Mouse (Mus musculus) CD8-positive naive resting alpha-beta T cell, adult 2 months (primary cell): Measurements from ENCODE around the gene Ero1lb.
"Not testable (repeated sequence)": the region's sequence is repeated elsewhere in the genome, so short reads cannot be mapped to it uniquely, and the experiment has no call there.

Experiments used
- DNase-seq, 2 experiments: peaks; one replicate each; pipeline ENCODE4 v3.0.0; 2022; ENCODE audit warnings: low read depth in 2 of 2, low spot score in 2 of 2

The Ero1lb gene

DNA sequence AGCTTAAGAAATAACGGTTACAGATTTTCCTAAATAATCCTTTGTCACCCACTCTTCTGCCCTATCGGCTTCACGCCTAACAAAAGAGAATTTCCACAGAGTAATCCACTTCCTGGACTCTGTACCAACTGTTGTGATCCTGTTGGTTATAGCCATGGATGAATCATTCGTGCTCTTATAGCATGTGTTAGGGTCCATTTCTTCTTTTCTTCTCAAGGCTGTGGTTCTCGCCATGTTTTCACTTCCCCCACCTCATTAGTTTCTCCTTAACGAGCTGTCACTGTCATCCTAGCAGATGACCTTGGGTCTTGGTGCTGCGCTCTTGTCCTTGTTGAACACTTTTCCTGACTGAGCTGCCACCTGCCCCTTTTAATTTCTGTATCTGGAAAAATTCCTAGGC, 4.1 kb downstream of the Ero1lb start:
- no peak for DNase-seq

DNA sequence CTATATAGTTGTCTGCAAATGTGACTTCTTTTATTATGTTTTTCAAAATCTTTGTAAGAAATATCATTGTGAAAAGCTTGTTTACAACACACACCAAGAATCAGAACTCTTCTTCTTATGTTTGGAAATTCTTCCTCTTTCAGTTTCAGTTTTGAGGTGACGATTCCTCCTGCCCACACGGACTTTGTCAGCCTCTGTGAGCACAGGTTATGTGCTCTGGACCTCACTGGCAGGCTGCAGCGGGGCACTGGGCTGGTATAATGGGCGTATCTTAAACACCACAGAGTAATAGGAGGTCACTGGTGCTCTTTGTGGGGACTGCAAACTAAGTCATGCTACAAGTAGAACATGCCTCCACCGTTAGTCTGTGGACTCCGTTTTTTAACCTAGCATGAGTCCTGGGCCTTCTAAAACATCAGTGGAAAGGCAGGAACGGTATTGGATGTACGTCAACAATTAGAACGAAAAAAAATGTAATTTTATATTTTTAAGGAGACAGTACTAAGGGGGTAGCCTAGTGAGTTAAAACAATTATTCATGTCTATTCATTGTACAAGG, 9.4 kb downstream of the Ero1lb start:
- peak; percentile 23 to 39 for DNase-seq

DNA sequence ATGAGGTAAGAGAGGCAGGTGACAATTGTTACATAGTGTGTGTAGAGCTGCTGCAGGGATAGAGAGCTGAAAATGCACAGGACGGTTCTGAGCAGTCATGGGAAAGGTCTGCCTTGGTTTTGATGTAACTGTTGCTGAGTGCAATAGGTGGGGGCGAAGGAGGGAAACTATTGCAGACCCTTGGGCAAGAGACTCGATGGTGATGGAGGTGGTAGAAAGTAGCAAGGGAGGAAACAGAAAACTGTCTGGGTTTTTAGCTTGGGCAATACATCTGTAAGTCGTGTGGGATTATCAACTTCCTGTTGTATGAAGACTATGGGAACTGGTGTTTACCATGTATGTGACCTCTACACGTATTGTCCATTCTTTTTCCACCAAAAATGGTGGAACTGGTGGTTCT, 12.5 kb downstream of the Ero1lb start:
- DNase-seq, result no peak

DNA sequence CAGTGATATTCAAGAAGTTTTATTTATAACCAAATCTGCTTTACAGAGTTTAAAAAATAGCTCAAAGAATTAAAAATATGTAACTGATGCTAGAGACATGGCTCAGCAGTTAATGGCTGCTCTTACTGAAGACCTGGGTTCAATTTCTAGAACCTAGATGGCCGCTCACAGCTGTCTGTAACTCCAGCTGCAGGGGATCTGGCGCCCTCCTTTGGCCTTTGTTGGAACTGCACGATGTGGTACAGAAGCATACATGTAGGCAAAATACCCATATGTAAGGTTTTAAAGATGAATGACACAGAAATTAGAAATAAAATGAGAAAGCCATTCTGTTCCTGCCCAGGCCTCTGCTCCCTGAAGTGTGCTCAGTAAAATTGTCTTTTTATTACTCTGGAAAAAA, 23.3 kb downstream of the Ero1lb start:
- peak; percentile 63 to 77 for DNase-seq

DNA sequence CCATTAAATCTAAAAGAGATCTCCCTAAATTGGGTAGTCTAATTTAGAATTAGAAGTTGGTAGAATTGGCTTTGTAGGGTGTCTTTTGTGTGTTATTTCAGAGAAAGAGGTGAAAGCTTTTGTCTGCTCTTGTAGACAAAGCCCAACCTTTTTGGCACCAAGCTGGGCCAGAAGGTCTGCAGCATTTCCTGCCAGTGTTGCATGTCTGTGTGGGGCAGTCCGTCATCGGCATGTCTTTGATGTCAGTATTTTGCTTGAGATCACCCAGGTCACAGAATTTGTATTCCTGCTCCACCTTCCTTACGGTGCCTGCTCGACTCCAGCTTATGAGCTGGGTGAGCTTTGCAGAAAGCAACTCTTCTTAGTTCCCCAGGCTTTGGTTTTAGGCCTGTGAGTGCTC, 31.4 kb downstream of the Ero1lb start:
- not testable (repeated sequence) for DNase-seq

DNA sequence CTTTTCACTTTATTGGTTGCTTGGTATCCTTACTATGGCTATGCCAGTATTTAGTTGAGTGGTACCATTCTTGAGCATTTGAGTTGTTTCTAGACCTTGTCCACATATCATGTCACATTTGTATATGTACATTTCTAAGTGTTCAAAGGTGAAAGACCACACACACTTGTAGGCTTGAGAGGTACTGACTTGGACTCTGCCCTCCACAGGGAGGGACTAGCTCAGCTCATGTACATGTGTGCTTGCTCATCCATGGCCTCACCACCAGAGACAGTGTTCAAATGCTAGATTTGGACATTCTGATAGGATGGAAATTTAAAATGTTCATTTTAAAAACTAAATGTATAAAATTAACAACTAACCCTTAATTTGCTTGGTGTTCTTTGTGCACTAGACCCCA, 44.5 kb downstream of the Ero1lb start:
- DNase-seq, result not testable (repeated sequence)

DNA sequence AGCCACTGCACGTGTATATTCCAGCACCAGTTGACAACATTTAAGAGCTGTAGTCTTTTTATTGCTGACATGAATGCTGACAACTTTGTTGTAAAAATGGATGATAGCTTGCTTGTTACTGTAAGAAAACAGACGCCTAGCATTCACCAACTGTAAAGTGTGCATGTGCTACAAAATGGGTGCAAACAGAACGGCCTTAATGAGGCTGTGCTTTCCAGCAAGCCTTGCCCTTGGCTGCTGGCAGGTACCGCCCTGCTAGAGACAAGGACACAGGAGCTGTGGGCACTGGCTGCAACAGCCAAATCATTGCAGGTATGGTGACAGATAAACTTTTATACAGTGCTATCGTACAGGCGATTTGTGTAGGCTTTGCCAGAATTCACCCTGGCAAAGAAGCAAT, 48.4 kb downstream of the Ero1lb start:
- not testable (repeated sequence) for DNase-seq

DNA sequence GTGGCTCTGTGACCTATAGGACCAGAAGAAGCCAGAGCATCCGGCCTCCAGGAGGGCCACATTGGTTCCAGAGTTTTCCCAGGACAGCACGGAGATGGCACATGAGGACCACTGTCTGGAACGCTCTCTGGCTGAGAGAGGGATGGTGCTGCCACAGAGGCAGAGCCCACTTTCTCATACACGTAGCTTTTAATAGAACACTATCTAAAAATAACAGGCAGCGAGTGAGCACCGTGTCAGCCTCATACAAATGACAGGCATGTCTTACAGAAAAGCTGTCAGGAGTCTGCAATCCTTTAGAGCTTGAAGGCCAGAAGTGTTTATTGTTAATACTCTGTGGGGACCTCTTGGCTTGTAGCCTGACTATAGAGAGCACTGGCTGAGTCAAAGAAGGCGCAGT, 48.9 kb downstream of the Ero1lb start:
- DNase-seq, result not testable (repeated sequence)

DNA sequence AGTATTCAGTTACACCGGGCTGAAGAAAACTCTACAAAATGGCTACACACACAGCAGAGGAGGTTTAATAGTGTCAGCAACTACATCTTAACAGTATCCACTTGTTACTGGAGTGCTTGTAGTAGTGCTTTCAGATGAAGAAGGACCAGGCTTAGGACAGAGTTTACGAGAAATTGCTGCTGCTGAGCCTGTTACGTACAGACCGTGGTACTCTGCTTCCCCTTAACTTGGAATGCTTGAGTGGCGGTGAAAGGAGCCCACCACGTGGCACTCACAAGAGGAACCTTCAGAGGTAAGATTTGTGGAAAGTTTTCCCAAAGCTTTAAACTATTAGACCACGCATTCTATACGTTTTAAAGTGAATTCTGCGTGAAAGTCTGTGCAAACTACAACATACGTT, 49.3 kb downstream of the Ero1lb start:
- DNase-seq, result not testable (repeated sequence)

DNA sequence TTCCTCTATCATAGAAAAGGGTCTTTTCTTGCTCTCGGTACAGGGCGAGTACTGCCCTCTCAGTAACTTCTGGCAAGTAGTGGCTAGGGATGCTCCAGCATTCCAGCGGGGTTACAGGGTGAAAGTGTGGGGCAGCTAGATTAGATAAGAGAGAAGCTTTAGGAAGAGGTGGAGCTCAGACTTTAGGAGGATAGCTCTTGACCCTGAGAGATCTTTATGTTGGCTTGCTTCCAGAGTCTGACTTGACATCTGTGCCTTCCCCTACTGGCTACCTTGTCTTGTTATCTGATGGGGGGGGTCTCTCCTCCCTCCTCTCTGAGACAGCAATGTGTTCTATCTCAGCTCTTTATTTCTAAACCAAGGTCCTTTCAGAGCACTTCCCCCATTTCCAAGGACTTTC, 50.8 kb downstream of the Ero1lb start:
- DNase-seq, result not testable (repeated sequence)

DNA sequence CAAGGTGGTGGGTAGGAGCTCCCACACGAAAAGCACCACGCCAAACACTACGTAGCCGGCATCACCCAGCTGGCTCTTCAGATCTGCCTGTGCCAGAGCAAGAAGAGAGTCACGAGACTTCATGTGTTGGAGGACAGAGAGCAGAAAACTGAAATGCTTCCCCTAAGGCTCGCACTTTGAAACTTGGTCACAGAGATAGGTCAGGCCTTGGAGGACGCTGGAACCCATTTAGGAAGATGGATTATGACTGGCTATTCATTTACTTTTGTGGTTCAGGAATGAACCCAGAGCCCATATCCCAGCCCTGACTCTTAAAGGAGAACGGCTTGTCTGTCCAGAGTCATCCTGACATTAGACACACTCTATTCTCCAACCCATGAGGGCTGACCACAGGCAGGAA, 54.1 kb downstream of the Ero1lb start:
- DNase-seq, result not testable (repeated sequence)

DNA sequence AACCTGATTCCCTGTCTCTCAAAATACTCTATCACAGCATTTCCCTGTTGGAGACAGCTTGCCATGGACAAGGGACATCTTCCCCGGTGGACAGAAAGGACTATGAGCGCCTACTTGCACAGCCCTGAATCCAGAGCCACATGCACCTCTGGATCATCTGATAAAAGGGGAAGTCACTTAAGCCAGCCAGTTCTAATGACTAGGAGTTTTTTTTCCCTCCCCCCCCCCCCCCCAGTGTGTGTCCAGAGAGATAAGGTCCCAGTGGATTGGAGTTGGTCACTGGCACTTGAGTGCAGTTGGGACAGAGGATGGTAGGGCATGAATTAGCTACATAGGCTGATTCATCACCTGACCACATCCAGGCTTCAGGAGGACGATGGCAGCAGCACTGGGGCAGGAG, 60.4 kb downstream of the Ero1lb start:
- not testable (repeated sequence) for DNase-seq

DNA sequence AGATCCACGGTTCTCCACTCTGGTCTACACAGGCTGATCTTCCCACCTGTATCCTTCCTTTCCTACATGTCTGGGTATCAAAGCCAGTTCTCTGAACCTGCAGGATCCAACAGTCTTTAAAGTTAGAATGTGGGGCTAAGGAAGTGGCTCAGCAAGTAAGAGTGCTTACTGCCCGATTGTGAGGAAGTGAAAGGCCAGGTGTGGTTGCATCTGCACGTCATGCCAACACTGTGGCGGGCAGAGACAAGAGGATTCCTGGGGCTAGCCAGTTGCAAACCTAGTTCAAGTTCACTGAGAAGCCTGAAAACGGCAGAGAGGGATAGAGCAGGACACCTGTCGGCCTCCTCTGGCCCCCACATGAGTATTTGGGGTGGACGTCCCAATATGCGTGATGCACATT, 62.1 kb downstream of the Ero1lb start:
- not testable (repeated sequence) for DNase-seq

DNA sequence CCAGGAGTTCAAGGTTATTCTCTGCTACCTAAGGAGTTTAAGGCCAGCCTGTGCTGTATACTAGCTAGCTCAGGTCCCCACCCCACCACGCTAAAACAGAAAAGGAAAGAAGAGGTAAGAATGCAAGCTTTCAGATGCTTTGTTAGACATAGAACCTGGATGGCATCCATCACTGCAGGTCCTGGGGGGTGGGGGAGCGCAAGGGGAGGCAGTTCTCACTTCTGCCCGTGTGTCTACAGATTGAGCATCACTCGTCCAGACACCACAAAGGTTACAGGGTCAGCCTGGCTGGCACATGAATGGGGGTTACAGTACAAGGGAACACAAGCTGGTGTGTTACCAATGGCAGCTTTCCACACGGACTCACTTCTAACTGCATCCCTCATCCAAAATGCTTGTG, 62.5 kb downstream of the Ero1lb start:
- not testable (repeated sequence) for DNase-seq

DNA sequence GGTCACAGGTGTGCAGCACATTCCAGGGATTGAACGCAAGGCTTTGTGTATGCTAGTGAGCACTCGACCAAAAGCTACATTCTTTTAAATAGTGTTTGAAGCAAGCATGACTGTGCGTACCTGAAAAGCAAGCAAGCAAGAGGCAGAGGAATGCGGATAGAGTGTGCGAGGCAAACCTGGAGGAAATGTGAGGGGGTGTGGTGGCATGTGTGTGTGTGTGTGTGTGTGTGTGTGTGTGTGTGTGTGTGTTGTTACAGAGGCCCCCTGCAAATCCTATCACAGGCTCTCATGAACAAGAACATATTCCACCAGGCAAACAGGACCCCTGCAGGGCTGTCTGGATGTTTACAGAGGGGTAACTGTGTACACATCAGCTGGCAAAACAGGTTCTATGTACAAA, 64.6 kb downstream of the Ero1lb start:
- DNase-seq, result not testable (repeated sequence)

DNA sequence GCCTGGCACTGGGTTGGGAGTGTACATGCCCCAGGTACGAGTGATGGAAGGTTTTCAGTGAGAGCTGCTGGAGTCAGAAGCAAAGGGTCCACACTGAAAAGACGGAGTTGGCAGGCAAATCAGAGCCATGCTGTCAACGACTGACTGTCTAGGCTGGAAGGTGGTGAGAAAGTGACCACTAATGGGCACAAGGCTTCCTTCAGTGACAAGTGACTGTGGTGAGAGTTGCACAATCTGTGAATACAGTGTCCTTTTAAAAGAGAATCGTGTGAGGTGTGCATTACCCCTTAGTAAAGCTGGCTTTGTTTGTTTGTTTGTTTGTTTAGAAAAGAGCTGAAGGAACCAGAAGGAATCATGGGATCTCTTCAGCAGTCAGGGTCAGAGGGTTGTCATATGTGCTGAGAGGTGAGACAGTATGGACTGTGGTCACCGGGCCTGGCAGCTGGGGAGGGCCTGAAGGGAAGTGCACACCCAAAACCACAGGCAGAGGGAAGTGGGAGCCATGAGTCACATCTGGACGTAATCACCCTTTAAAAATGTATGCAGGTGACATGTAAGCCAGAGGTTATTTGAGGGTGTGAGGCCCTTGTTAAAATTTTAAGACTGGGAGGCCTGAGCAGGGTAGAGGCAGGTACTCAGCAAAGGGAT, 69.4 kb downstream of the Ero1lb start:
- not testable (repeated sequence) for DNase-seq

DNA sequence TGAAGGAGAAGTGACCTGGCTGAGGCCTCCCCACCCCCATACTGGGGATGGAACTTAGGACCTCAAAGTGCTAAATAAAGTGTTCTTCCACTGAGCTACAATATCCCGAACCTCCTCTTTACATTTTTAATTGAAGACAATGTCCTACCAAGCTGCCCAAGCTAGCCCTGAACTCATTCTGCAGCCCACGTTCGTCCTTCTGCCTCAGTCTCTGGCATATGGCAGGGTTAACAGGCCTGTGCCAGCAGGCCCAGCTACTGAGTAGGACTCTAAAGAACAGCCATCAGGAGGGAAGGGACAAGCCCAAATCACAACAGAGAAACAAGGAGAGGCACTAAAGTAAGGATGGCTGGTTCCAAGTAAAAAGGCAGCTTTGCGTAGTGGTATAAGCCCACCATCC, 77.1 kb downstream of the Ero1lb start:
- not testable (repeated sequence) for DNase-seq

DNA sequence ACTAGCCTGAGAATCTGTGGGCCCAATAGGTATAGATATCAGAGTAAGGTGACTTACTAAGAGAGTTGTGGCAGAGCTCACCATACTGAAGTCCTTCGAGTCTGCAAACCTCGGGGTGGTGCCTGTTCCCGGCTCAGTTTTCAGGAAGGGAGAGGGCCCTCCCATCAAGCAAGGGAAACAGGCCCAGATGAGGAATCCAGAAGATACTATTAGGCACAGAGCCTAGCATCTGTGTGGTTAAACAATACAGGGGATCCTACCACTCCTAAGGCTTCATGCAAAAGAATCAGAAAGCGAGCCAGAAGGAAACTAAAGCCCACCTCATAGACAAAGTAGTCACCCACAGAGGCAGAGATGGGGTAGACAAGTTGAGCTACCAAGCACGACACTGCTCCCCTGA, 81.0 kb downstream of the Ero1lb start:
- not testable (repeated sequence) for DNase-seq

DNA sequence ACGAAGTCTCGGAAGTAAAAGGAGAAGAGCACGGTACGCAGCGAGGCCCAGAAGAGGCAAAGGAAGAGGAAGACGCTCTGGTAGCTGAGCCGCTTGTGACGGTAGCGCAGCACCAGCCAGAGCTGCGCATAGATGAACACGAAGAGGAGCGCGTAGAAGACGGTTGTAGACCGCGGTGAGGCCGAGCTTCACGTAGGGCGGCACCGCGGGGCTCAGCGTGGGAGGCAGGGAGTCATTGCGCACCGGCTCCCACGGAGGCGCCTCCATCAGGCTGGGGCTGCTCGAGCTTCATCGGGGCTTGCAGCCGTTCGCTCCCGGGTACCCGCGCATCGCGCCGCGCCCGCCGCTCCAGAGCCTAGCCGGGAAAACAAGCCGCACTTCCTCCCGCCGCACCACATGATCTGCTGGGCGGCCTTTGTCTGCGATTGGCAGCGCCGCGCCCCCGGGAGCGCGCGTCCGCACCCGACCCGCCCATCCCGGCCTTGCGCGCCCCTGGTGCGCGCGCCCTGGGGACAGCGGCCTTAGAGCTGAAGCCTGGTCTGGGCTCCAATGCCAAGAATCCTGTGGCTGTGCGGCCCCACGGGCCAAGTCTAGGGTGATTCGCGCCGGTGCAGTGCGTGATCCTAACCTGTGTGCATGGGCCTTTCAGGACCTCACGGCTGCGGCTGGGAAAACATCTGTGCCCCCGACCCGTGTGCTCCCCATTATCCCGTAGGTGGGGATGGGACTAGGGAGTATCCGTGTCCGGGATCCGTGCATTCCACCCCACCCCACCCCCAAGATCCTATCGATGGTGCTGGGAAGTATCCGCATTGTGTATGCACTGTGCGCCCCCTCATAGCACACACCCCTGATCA, 84.6 kb downstream of the Ero1lb start:
- DNase-seq, result not testable (repeated sequence)

DNA sequence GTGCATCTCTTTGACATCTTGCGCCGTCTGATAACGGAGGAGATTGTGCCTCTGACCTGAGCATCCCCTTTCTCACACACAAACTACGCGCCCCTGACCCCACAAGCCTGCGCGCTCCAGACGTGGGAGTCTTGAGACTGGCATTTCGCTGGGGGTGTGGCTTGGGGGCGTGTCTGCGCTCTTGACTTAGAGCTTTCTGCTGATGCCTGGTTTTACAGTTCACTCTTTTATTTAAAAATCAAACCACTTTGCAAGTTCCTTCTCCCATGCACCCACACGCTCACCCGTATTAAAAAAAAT, 85.2 kb downstream of the Ero1lb start:
- DNase-seq, result not testable (repeated sequence)
